Mouse (Mus musculus) cerebral cortex, adult 2 months (tissue): Measurements from ENCODE around the gene Aldh8a1.

Source experiments
- WGBS: fragments of 180-500 bp; shearing (Covaris S2); methylation state at CpG from one replicate; pipeline ENCODE4 v1.1.7; 2018; 5-methylcytosine and 5-hydroxymethylcytosine counted together

Aldh8a1 gene

GRCm38 (mm10) chr10:21376682-21377473 is at the start of gene Aldh8a1:
Gene Aldh8a1 (plus strand): TSS chr10:21377291.
- 84% methylated on average over 13 of the region's 13 CpGs for WGBS

- 77% methylated on average over 7 of the region's 7 CpGs for WGBS
Observed at GRCm38 (mm10) chr10:21327605-21328135, 49.4 kb upstream of the Aldh8a1 start.

- WGBS: 60% methylated on average over 7 of the region's 7 CpGs
Observed at GRCm38 (mm10) chr10:21334349-21335105, 42.6 kb upstream of the Aldh8a1 start.

- 97% methylated on average over 5 of the region's 5 CpGs for WGBS
Observed at GRCm38 (mm10) chr10:21335534-21335933, 41.6 kb upstream of the Aldh8a1 start.

GRCm38 (mm10) chr10:21337191-21337590 is 39.9 kb upstream of the Aldh8a1 start:
- WGBS: 78% methylated on average over 2 of the region's 2 CpGs

DNA sequence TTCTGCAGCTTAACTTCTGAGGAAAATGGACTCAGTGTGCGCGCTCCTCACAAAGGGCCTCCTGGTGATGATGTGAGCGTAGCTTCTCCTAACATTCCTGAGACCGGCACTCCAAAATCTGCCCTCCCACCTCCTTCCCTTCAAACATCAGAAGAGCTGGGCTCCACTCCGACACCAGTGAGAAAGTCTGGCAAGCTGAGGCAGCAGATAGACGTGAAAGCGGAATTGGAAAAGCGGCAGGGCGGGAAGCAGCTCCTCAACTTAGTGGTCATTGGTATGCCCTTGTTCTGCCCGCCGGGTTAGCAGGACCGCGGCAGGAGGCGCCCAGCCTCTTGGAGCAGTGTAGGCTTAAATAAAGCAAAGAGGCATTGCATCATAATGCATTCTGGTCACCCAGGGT is 35.4 kb upstream of the Aldh8a1 start:
- WGBS: 66% methylated on average over 14 of the region's 14 CpGs

- WGBS: 49% methylated on average over 11 of the region's 11 CpGs
Observed at GRCm38 (mm10) chr10:21342331-21343005, 34.6 kb upstream of the Aldh8a1 start.

- 85% methylated on average over 4 of the region's 4 CpGs for WGBS
Observed at GRCm38 (mm10) chr10:21347332-21347731, 29.8 kb upstream of the Aldh8a1 start.

DNA sequence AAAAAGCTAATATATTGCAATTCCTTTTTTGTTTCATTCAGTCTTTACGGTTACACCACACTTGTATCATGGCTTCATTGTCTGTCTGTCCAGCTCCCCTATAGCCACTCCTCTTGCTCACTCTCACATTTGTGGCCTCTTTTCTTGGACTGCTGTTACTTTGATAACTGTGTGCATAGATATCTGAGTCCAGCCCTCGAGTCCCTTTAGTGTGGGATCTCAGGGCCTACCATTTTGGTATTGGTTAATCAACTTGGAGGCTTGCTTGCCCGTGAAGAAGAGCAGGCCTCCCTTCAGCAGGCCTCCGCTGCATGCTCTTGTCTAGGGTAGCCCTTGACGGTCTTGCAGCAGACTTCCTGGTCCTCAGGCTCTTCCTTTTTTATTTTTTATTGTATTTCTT is 27.6 kb upstream of the Aldh8a1 start:
- WGBS: 97% methylated on average over 5 of the region's 5 CpGs

- WGBS: 95% methylated on average over 2 of the region's 2 CpGs
Observed at GRCm38 (mm10) chr10:21349946-21350345, 27.1 kb upstream of the Aldh8a1 start.

GRCm38 (mm10) chr10:21350531-21351515 is 26.3 kb upstream of the Aldh8a1 start:
- WGBS: 90% methylated on average over 11 of the region's 11 CpGs

DNA sequence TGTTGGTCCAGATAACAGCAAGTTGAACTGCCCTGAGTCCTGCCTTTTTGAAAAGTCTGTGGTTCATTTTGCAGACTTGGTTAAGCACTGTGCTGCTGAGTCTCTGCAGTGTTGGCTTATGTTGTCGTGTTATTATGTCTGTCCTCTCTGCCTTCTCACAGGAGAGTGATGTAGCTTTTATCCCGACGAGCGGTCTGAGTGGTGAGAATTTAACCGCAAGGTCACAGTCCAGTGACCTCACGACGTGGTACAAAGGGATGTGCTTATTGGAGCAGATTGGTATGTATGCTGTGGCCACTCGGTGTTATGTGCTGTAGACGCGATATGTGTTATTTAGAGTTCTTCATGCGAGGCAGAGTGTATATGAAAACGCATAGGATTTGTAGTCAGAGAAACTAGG is 25.3 kb upstream of the Aldh8a1 start:
- WGBS: 89% methylated on average over 12 of the region's 12 CpGs

- 50% methylated on average over 5 of the region's 5 CpGs for WGBS
Observed at GRCm38 (mm10) chr10:21353890-21354289, 23.2 kb upstream of the Aldh8a1 start.

- 82% methylated on average over 7 of the region's 7 CpGs for WGBS
Observed at GRCm38 (mm10) chr10:21354506-21354905, 22.6 kb upstream of the Aldh8a1 start.

DNA sequence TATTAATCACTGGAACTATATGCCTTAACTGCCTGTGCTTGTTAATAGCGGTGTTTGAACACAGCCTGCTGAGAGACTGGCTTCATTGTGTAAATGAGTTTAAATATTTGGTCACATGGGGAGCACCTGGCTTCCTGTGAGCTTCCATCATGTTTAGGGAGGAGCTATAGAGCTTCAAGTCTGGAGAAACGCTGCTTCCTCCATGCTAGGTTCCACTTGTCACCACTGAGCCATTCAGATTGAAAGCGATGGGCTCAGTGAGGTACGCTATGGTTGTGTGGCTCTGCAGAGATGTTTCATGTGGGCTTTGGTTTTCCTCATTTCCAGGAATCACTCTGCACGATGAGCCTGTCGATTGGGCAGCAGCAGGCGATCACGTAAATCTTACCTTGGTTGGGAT is 19.1 kb upstream of the Aldh8a1 start:
- WGBS: 95% methylated on average over 8 of the region's 8 CpGs

DNA sequence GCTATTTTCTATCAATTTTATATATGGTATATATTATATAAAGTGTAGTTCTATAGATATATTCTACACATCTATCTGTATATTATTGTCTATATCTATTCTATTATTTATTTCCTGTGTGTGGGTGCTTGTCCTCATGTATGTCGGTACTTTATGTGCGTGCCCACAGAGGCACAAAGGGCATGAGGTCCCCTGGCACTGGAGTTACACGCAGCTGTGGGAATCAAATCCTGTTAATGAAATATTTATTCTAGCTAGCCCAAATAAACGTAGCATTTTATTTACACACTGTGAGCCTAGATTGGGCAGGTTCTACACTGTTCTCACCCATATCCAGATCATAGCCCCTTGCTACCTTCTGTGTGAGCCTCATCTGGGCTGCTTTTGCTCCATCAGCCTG is 18.0 kb upstream of the Aldh8a1 start:
- WGBS: 90% methylated on average over 4 of the region's 4 CpGs

DNA sequence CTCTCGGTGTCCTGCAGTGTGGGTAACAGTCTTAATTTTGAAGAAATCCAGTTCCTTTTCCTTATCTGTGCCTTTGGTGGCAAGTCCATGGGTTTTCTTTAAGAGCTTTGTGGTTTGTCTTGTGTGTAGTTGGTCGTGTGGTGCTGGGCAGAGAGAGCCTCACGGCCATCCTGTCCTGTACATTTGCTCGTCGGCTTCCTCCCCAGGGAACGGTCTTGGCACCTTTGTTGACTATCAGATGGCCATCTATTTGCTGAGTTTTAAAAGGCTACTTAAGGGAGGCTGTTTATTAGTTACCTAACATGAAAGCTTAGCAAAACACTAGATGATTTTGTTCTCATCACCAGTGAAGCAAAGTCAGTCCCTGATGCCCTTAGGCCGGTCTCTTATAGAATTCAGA is 15.2 kb upstream of the Aldh8a1 start:
- WGBS: 88% methylated on average over 7 of the region's 7 CpGs

DNA sequence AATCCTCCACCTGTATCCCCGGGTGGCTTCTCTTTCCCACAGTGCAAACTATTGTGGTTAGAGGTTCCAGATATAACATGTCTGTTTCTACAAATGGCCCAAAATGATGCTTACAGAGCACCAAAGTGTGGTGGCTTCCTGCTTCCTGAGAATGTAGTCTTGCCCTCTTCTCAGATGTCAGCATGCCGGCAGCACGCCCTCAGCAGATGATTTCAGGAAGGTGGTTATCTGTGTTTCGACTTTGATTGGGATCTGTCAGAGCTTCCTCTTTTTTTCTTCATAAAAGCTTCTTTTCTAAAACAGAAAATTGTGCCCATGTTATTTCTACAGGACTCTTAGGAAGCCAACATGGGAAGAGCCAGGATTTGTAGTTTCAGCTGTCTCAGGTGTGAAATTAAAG is 13.8 kb upstream of the Aldh8a1 start:
- WGBS: 79% methylated on average over 4 of the region's 4 CpGs

GRCm38 (mm10) chr10:21364946-21365345 is 12.1 kb upstream of the Aldh8a1 start:
- 96% methylated on average over 7 of the region's 7 CpGs for WGBS

DNA sequence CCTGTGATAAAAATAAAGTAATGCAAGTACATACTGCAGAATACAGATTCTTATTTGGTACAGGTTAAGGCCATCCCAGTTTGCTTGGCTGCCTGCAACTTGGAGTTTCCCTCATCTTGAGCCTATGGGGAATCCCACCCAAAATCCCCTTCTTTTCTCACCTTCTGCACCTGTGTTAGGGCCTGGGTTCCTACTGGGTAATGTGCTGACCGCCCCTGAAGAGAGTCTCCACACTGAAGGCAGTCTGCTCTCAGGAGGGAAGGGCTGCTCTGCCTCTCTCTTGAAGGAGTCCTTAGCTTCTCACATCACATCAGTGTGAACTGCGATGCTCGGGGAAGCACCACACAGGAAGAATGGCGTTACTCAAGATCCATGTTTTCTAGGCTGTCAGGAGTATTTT is 11.2 kb upstream of the Aldh8a1 start:
- 87% methylated on average over 4 of the region's 4 CpGs for WGBS

DNA sequence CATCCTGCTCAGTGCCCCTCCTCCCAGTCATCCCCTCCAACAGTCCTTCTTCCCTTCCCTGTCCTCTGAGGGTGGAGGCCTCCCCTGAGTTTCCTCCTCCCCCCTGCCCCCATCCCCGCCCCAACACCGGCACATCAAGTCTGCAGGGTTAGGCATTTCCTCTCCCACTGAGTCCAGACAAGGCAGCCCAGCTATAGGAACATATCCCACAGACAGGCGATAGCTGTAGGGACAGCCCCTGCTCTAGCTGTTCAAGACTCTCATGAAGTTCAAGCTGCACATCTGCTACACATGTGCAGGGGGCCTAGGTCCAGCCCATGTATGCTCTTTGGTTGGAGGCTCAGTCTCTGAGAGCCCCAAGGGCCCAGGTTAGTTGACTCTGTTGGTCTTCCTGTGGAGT is 10.6 kb upstream of the Aldh8a1 start:
- 71% methylated on average over 3 of the region's 3 CpGs for WGBS
